Mouse (Mus musculus) adrenal gland (tissue): Measurements from ENCODE around the gene Hmgn5.

ENCODE experiments used
- intact Hi-C: fragments of 180-260 bp; cut with DNase I; formaldehyde crosslinking; loops from one replicate; pipeline ENCODE4 v1.15.1; 2025
- long read RNA-seq, 2 experiments: library from polyadenylated mRNA; unstranded; transcript quantifications; one replicate each; pipeline ENCODE4 v2.0.0; 2020; ENCODE audit warnings: borderline replicate concordance in 1 of 2; ENCODE audit not compliant: insufficient replicate concordance in 1 of 2

Hmgn5 gene
- long read RNA-seq, experiment 1, transcript Hmgn5-201 (6 exons, 1,934 nt): major isoform, 15 of 16 reads
- long read RNA-seq, experiment 1, partial matches to known transcripts: 1 of 16 reads
- long read RNA-seq, experiment 1, other reads (novel, unspliced or antisense): 0 of 16 reads
- long read RNA-seq, experiment 2, transcript Hmgn5-201 (6 exons, 1,934 nt): major isoform, 21 of 21 reads
- long read RNA-seq, experiment 2, partial matches to known transcripts: 0 of 21 reads
- long read RNA-seq, experiment 2, other reads (novel, unspliced or antisense): 0 of 21 reads

DNA sequence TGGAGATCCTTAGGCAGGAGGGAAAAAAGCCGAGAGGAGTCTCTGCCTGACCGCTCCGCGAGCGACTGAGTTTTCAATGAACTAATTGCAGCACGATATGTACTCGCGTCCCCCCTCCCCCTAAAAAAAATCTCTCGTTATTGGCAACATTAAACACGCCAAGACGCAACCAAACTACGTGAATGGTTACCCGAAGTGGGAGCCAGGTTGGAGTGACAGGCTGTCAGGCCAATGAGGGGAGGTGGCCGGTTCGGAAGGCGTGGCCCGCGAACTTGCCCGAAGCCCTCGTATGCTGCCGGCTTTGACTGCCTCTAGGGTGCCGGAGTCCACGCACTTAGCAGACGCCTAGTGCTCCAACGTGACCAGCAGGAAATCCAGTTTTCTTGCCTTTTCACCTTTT lies at the start of gene Hmgn5:
Gene Hmgn5, minus strand, starts transcription at position 122 of the 400 bp plus-strand sequence.
- intact Hi-C loops: loop anchor here (10.0 kb wide), 1 partner anchor 178 kb away; the partner anchor contains the start of gene Brwd3

DNA sequence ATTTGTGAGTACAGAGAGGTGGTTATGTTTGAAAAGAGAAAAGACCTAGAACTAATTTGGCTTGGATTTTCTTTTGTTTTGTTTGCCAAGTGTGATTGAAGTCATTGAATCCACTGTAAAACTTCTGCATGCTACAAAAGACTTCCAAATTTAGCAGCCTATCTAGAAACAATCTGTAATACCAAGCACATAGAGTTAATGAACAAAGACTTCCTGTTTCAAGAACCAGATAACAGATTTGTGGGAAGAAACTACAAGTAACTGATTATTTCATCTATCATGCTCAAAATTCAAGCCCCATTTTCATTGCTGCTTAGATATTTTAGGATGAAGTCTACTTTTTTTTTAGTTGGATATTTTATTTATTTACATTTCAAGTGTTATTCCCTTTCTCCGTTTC lies 34.6 kb upstream of the Hmgn5 start:
- intact Hi-C loops: no loop called here

DNA sequence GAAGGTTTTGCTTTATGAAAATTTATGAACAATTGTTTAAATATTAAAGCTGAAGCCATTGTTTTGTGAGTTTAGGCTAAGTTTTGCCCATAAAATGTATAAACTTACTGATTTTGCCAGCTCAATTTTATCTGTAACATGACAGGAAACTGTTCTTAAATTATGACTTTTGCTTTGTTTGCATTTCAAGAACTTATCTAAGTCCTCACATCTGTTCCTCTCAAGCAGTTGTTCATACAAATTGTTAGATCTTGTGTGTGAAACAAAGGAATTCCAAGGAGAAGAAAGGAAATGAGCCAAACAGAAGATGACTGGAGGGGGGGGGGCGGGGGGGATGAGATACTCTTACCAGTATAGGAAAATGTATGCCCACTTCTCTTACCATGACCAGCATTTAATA lies 13.0 kb upstream of the Hmgn5 start:
- intact Hi-C loops: no loop called here

DNA sequence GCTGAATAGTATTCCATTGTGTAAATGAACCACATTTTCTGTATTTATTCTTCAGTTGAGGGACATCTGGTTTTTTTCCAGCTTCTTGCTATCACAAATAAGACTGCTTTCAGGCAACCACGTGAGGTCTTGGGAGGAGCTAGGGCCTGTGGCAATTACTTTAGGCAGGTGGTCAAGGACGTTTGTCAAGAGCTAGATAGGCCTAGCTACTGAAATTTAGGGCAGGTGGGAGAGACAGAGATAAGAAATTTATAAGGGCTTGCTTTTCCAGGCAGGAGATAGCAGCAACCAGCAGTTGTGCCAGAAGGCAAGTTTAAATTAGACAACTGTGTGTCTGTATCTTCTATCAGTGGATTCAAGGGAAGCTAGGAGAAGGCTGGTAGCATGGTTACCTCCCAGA lies 7.7 kb upstream of the Hmgn5 start:
- intact Hi-C loops: no loop called here

DNA sequence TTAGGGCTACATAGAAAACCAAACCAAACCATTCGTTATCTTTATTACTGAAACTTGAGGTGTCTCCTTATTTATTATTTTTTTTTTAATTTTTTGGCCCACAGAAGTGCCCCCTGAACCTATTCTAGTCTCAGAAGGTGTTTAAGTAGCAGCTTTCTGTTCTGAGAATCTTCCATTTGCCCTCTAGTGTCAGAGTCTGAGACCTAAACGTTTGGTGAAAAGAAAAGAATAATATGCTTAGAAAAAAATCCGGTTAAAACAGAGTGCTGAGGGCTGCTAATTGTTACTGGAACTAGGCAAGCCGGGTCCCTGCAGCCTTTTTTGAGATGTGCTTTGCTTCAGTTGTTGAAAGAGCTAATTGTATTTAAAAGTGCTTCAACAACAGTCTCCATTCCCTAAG lies 962 bp upstream of the Hmgn5 start:
- intact Hi-C loops: loop anchor here (10.0 kb wide), 1 partner anchor 179 kb away; the partner anchor contains the start of gene Brwd3

DNA sequence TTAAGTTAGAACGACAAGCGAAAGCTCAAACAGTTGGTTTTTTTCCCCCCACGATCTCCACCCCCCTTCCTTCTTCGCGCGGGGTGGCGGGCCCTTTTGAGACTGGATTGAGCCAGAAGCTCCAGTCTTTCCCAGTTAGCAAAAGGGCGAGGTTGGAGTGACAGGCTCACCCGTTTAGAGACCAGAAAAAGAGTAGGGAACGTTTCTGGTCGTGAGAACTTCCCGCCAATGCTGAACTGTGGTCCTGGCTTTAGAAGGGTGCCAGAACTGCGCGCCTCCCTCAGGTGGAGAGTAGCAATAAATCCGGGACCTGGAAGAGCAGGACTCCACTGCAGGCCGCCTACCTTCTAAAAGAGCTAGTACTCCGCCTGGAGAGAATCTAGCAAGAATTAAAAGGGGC lies 482 bp upstream of the Hmgn5 start:
- intact Hi-C loops: loop anchor here (10.0 kb wide), 1 partner anchor 179 kb away; the partner anchor contains the start of gene Brwd3

DNA sequence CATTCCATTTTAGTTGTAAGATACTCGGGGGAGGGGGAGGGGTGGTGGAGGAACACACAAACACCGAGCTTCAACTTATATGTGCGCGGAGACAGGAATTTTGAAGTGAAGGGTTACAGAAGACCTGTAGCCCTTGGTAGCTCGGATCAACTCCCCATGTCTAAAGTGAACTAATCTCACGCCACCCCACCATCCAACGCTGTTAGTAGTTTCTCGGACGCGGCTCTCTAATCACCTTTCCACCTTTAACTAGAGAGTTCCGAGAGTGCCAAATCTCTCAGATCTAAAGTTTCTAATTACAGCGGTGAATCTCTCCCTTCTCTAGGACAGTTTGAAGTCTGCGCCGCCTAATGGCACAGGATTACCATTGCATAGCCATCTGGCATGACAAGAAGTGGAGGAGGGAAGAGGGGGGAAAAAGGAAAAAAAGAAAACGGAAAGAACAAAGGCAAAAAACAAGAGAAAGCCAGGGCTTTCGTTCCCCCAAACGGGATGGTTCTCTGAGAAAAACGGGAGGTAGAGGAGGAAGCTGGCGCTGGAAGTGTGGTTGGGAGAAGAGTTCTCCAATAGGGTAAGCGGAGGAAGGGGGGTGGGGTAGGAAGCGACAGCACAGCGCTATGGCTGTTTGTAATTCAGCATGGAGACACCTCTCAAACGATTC lies 703 bp downstream of the Hmgn5 start:
- intact Hi-C loops: loop anchor here (10.0 kb wide), 1 partner anchor 178 kb away; the partner anchor contains the start of gene Brwd3

DNA sequence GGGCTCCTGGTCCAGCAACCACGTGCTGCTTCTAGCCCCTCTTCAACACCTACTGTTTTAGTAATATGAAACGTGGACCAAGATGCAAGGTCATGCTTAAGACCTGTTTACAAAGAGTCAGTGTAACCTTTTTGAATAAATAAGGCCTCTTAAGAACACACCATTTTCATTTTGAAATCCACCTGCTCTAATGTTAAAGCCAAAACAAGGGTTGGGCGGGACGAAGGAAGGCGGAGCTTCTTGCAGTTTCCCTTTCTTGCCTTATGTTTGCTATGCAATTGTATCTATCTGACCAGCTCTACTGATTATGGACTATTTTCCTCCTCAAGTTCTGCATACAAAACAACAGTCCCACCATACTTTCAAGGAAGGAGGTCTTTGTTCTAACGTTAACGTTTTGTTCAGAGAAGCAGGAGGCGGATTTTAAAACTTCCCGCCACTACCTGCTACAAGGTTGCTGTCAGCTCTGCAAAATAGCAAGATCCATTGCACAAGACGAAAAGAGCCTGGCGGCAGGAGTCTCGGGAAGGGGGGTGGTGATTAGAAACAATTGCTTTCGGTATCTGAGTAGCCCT lies 1.5 kb downstream of the Hmgn5 start:
- intact Hi-C loops: loop anchor here (10.0 kb wide), 1 partner anchor 177 kb away; the partner anchor contains the start of gene Brwd3

DNA sequence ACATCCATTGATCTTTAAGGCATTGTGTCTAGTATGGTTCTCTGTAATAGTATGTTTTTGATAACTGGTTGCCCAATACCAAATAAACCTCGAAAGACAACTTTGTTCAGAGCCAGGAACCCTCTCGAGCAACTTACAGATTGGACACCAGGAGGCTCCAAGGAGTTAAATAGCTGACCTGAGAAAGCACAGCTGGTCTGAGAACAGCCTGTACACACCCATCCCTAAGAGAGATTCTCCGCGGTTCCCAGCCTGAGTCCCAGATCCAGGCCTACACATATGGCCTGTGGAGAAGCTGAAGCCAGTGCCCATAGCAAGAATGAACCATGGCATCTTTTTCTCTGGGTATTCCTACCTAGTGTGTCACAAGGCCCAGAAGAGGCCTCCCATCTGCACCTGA lies 11.9 kb downstream of the Hmgn5 start:
- intact Hi-C loops: no loop called here
